Mouse (Mus musculus) urinary bladder, adult 2 months (tissue): Measurements from ENCODE around the gene Wnk2. TPM values are rescaled to one million over a fixed set of nuclear protein-coding genes. Genes with fewer than 3 reads are reported as not detected.
A peak's percentile ranks its signal among the peaks of the same experiment; 100 is the strongest.

Experiments
- DNase-seq: peaks from one replicate; pipeline ENCODE4 v3.0.0; 2022; ENCODE audit warnings: low spot score
- polyA plus RNA-seq: library from polyadenylated mRNA; depleted of rRNA; stranded (reverse); fragments of >200 nt; gene quantifications from 2 replicates; pipeline ENCODE4 v1.2.3, GENCODE M21; 2012

Wnk2 gene
- polyA plus RNA-seq, 1 experiment: 14.9 TPM

DNA sequence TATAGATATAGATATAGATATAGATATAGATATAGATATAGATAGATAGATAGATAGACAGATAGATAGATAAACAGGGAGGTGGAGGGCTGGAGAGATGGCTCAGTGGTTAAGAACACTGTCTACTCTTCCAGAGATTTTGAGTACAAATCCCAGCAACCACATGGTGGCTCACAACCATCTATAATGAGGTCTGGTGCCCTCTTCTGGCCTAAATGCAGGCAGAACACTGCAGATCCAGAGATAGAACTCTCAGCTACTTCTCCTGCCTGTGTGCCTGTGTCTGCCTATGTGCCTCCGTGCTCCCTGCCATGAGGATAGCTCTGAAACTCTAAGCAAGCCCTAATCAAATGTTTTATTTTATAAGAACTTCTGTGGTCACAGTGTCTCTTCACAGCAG, 100.4 kb downstream of the Wnk2 start:
- no peak for DNase-seq

DNA sequence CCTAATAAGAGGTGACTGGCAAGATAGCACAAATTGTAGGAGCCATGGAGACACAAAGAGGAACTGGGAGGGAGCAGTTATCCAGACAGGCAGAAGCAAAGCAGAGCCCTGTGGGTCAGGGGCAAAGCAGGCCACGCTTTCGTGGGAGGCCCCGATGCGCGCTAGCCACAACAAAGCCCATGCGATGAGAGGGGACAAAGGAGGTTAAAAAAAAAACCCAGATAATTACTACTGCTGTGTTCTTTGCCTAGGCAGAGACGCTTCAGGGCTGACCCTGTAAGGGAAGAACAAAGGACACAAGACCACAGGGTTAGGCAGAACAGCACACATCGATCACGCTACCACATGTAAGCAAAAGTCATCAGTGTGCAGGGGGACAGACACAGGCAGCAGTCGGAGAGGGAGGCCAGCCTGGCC, 103.7 kb downstream of the Wnk2 start:
- no peak for DNase-seq

DNA sequence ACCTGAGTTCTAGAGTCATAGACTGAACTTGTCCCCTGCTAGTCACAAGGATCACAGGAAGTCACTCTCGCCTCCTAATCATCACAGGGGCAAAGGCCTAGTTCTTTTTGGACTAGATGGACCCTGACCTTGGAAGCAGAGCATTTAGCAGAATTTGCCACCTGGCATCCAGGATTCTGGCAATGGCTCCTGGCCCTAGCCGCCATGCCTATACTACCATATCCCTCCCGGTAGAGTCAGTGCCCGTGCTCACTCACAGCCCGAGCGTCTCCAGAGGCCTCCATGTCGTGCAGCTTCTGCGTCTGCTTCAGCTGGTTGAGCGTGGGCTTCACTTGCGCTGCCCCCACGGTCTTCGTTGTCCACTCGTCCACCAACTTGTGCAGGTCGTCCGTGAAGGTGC, 105.4 kb downstream of the Wnk2 start:
- no peak for DNase-seq

DNA sequence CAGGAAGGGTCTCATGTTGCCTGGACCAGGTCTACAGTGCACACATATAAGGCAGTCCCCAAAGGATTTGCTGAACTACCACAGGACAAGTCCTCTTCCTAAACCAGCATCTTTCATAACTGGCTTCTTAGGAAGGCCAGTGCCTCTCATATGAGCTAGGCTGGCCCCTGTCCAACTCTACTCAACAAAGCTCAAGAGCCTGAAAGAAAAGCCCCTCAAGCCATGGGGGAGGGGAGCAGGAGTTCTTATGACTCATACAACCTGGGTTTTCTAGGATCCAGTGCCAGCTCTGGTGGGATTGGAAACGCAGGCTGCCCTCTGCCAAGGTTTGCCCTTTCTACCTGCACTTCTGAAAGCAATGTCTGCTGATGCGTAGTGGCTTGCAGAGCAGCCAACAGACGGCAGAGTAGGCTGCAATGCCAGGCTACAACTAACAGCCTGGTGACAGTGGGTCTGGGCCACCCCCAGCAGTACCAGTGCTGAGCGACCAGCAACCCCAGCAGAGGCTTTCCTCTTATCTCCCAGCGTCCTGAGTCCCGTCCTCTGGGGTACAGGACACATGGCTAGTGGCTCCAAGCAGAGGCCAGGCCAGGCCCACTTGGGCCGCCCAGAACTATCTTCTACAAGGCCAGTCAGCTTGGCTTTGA, 110.8 kb downstream of the Wnk2 start:
- DNase-seq: no peak

DNA sequence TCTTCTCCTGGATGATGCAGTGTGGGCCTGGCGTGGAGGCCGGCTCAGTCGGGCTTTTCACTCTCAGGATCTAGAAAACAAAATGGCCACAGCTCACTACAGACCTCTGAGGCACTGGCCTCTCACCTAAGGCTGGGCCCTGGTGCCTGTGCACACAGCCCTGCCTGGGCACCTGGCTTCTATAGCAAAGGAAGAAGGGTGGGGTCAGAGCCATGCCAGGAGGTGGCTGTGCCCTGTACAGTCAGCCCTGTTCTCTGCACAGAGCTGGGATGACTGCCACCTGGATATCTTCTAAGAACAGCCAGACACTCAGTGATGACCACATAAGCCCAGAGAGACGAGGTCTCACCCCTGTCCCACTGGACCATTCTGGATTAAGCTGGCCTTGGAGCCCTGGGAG, 111.4 kb downstream of the Wnk2 start:
- DNase-seq: no peak

DNA sequence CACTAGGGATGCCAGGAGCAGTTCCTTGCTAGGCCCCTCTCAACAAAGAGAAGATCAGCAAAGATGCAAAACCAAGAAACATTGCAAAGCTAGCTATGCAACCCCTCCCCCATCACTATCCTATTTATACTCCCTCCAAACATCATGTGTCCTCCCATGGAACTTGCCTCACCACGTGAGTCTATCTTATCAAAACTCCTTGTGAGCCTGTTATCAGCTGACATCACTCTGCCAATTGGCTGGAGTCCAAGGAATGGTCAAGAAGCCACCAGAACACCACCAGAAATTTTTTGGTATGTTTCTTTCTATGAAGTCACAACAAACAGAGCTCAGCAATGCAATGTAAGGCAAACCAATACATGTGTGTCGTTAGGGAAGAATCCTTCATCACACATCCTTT, 116.8 kb downstream of the Wnk2 start:
- DNase-seq: no peak

DNA sequence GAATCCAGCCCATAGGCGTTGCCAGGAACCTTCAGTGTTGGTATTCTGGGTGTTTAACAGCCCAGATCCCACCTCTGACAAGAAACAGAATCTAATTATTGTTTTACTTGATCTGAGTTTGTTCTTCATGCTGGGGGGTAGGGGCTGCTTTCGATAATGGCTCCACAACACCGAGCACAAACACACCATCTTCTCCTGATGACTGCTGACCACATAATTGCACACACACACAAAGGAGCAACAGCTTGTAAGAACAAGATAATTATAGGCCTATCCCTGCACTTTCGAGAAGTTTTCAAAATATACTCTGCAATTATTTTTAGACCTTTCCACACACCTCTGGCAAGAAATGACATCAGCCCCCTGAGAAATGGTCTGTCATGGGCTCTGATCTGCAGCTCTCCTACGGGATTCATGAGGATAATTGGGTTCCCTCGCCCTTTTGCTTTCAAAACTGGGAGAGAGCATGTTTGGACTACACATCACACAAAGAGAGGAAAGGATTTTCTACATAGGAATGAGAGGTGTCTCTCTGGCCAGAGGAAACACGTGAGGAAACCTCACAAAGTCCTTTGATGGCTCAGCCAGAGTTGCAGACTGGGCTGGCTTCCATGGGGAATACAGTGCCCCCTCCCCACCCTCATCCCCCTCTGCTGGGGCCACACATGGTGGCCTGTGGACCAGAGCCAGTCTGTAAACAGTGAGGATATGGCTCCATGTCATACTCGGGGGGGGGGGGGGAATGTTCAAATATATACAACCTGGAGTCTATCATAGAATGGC, 118.9 kb downstream of the Wnk2 start:
- DNase-seq: no peak

DNA sequence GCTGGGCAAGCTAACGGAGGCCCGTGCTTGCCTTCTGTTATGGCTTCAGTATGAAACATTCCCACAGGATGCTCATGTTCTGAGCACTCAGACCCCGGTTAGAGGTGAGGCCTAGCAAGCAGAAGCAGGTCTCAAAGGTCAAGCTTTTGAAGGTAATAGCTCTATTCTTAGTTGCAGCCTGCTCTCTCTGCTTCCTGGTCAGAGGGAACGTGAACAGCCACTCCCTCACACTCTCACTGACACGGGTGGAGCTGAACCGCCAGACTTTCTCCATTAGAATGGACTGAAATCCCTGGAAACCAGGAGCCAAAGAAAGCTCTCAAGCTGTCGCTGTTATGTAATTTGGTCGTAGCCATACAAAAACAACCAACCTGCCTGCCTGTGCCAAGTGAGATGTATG, 120.8 kb downstream of the Wnk2 start:
- no peak for DNase-seq

DNA sequence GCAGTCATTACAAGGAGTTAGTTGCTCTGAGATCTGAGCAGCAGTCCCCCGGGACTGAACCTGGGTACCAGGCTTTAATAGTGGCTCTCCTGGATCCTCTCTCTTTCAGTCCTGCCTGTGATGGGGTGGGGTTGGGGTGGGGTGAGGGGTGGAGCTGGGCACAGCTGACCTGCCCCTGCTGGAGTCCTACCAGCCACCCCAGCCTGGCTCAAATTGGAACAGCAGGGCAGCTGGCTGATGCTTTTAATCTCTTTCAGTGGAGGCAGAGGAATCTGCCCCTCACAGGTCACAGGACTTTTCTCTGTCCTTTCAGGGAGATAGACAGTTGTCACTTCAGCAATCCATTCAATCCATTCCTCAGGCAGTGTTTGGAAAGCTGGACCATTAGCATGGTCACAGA, 122.3 kb downstream of the Wnk2 start:
- no peak for DNase-seq

DNA sequence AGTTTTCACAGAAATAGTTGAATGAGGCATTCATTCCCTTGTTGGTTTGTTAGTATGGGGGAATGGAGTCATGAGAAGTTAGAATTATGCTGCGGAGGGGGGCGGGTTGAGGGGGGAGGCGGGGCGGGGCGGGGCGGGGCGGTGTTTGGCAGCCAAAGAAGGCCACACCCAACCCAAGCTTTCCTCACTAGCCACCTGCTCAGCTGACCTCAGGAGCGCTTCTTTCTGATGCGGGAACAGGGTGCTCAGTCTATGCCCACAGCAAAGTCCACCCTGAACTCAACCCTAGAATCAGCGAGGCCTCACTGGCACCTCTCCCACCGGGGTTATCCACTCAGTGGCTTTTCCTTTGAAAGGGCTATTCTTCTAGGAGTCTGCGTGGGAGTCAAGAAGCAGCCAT, 123.1 kb downstream of the Wnk2 start:
- no peak for DNase-seq

DNA sequence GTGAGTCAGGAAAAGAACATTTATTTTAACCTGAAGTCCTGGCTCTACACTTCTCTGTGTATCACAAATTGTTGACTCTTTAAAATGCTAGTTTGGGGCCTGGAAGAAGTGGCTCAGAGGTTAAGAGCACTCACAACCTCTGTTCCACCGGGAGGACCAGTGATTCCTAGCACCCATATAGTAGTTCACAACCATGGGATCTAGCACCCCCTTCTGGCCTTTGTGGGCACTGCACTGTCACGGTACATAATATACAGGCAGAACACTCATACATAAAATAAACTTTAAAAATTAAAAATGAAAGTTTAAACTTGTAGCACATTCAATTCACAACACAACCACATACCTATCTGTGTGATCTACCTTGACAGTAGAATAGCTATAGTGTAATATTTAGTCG, 126.1 kb downstream of the Wnk2 start:
- no peak for DNase-seq

DNA sequence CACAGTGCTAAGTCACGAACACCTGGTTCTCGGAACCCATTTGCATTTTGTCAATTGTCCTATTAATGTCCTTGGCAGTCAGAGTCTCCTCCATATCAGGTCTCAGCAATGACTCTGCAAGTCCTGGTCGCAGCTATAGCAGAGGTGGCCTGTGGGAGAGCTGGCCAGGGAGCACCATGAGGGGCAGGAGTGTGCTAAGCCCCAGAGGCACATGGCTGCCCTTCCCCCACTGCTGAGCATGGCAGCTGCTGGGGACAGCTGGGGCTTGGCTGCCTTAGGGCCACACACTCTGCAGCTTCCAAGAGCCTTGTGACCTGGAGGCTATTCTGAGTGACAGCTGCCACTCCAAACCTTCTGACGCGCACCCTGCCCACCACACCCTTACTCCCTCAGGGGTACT, 127.7 kb downstream of the Wnk2 start:
- no peak for DNase-seq

DNA sequence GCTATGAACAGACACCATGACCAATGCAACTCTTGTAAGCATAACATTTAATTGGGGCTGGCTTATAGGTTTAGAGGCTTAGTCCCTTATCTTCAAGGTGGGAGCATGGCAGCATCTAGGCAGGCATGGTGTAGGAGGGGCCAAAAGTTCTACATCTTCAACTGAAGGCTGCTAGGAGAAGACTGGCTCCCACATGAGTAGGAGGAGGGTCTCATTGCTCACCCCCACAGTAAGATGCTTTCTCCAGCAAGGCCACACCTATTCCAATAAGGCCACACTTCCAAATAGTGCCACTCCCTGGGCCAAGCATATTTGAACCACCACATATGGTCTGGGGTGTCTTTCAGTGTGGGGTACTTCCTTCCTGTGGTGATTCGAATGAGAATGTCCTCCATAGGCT, 130.4 kb downstream of the Wnk2 start:
- no peak for DNase-seq

DNA sequence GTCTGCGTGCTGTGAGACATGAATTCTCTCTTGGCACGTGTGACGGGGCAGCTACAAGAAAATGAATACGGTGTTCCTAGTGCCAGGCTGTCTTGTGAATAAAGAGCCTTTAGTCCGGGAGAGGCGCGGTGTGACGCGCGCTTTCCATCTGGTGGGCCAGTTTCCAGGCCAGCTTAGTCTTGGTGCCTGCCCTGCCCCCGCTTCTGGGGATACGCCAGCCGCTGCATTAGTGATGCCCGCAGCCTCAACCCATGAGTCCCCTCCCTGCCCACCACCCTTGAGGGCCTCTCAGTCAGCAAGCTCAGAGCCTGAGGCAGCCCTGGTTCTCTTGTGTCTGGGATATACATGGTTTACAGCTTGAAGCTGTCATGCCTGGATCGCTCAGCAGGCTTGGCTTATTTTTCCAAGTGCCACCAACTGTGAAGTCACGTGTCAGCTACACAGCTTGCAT, 131.5 kb downstream of the Wnk2 start:
- peak; percentile 34 for DNase-seq

DNA sequence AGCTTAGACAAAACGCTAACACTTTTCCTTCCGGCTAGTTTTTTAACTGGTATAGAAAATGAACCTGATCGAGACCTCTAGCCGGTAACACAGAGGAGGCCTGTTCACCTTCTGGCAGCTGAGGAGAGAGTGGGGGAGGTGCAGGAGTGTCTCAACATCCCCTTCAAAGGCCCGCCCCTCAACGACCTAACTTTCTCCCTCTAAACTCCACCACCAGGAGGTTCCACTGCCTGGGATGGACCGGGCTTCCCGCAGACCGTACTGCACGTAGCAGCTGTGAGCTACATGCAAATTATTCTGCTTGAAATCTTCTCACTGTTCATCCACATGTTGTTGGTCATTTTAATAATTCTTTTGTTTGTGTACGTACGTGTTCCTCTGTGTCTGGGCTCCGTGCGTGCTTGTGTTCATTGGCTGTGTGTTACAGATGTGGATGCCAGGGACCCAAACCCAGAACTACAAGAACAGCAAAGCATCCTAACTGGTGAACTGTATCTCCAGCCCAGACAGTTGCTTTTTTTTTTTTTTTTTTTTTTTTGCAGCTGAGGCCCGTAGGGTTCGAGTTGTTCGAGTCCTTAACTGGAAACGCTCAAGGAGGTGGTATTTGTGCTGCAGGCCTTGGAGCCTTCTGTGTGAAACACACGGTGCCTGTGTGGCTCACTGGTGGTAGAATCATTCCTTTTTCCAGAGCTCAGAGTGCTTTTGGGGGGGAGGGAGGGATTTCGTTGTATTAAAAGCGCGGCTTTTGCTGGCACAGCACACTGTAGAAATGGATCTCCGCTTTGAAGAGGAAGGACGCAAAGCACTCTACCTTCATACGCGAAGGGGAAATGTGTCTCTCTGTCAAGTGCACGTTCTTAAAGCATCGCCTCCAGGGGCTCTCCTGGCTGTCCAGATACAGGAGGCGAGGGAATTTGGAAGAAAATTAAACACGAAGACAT, 132.2 kb downstream of the Wnk2 start:
- DNase-seq: no peak

DNA sequence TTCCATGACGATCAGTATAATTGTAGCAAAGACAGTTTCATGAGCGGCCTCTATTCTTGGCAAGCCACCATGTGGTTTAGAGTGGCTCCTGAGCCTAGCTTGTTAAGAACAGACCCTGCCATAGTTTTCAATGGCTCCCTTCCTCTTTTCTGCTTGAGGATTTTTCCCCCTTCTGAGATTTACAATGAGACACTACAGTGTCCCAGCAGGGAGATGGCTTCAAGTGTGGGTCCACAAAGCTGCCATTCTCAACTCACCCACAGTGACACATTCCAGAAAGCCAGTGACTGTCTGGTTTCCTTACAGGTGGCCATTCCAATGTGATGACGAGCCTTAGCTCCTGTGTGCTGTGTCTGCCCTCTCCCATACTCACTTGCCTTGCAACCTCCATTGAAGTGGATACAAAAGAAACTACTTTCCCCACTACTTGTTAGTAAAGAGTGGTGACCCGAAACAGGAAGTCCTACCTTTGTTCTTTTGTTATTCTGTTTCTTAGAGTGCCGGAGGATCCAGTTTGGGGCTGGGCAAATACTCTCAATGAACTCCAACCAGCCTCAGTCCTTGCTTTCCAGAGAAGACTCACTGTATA, 134.5 kb downstream of the Wnk2 start:
- DNase-seq: no peak

DNA sequence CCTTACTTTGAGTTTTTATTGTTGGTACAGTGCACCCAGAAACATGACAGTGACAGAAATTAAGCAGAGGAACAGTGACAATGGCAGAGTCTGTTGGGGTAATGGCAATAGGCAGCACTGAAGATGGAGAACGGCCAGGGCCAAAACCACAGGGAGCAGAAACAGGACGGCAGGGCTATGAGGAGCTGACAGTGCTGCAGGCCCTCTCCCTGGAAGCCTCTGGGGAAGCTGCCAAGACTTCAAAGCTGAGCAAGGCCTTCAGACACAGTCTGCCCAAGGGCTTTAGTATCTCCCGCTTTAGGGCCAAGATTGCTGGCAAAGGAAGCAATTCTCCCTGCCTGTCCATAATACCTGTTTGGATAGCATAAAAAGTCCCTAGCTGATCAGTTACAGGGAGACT, 146.1 kb downstream of the Wnk2 start:
- DNase-seq: no peak

DNA sequence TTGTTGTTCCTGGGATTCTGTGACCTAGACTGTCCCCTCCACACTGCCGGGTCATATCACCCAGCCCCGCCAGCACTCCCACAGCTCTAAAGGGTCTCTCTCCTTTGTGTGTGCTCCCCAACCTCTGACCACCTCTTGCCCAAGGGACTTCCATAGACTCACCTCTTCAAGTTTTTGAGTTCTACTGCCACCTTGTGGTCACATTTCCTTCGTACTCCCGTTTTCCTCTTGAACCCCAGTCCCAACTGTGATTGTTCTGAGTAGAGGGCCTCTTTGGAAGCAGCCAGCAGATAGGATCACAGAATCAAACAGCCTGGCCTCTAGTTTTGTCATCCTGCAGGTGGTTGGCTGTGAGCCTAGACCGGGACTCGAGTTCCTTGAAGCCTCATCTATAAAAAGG, 149.2 kb downstream of the Wnk2 start:
- DNase-seq: no peak

DNA sequence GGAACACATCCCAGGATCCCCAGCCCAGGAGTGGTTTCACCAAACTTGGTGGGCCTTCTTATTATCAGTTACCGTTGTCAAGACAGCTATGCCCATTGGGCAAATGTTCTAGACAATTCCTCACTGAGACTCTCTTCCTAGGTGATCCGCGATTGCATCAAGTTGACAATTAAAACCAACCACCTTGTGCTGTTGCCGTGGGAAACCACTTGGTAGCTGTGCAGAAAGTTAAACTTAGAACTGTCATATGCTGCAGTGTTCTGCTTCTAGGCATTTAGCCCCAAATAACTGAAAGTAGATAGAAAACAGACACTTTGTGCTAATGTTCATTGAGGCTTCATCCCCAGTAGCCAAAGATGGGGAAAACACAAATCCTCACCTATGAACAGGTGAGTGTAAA, 151.1 kb downstream of the Wnk2 start:
- DNase-seq: no peak

DNA sequence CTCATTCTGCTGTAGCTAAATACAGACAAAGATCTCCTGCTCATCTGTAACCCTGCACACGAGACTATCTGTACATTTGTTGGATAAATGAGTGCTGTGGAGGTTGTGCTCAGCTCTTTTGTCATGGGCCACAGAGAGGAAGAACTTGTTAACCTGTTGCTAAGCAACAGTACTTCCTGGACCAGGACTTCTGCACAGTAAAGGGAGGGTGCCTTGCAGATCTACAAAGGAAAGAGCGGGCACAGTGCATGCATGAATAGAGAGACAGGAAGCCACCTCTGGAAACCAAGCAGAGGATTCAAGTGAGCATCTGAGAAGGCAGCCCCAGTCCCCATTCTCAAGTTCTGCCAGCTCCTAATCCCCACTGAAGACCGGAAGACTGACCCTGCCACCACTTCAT, 152.9 kb downstream of the Wnk2 start:
- no peak for DNase-seq

DNA sequence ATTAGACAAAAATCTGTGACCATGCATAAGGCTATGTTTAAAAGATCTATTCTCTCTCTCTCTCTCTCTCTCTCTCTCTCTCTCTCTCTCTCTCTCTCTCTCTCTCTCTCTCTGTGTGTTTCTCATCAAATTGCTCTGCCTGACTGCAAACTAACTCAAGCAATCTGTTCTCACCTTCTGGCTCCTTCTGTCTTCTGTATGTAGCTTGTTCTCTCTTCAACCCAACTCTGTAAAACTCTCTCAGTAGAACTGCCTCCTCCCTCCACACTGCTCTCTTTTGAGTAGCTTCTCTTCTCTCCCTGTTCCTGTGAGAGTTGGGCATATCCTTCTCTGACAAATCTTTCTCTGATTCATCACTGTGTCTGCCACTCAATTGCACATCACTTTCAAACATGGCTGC, 154.9 kb downstream of the Wnk2 start:
- DNase-seq: no peak

DNA sequence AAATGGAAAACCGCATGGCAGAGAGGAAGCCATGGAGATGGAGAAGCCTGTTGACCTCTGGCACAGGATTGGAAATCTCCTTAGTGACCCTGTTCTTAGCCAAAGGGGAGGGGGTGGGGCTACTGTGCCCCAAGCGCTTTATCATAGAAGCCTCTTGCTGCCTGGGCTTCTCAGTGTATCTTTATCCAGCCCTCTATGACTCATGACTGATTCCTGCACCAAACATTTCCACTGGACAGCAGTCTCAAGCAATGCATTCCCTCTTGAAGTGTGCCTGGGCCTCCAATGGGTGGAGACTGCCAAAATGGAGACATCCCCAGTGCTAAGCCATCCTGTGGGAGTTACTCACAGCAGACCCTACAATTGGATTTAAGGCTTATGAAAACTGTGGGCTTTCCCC, 157.7 kb downstream of the Wnk2 start:
- no peak for DNase-seq
